Mouse (Mus musculus) brain, adult 2 months (tissue): ENCODE measurements at regions not wholly inside any gene's neighbourhood (a gene's known extent, or its start where the extent isn't known, plus 50 kb on each side); places are given as distances from the start of the nearest gene placed in this dataset.

Source experiments
- DNase-seq: peaks from one replicate; pipeline ENCODE4 v3.0.0; 2011; ENCODE audit warnings: low read depth, low spot score

DNA sequence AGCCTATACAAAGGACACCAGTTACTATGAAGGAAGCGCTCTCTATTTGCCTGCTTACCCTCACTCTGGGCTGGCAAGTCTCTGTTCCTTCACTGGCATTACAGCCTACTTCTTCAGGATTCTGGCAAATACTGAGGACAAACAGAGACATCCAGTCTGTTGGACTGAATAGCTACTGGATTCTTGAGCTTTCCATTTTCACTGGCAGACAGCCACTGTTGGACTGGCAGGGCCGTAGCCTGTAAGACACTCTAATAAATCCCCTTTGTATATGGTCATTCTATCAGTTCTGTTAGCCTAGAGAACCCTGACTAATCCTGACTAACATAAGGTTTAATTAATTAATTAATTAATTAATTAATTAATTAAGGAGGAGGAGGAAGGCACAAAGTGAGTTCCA lies 72.4 kb upstream of the Dhrs4 start:
- DNase-seq = no peak
